Mouse (Mus musculus) MEL (cell line): ENCODE measurements around the gene Inmt. TPM values are rescaled to one million over a fixed set of nuclear protein-coding genes. Genes with fewer than 3 reads are reported as not detected.

Experiments used
- DNase-seq: peaks from one replicate; pipeline ENCODE4 v3.0.0; 2011; ENCODE audit warnings: low read depth, low spot score
- H3K27ac ChIP-seq: 2 replicates; pipeline ENCODE4 v1.5.1; 2012; ENCODE audit warnings: low read depth, mild to moderate bottlenecking, control low read depth, low read length, moderate library complexity; ENCODE audit not compliant: control insufficient read depth
- H3K27me3 ChIP-seq, 2 experiments: fragments of 150-350 bp in 1 of 2; sonication (generic) in 1 of 2; 2 replicates each; pipeline ENCODE4 v1.6.1; 2012; ENCODE audit warnings: low read length in 2 of 2, mild to moderate bottlenecking in 2 of 2, improper control_type of control experiment in 1 of 2, moderate library complexity in 1 of 2; ENCODE audit not compliant: insufficient read depth in 2 of 2, control insufficient read depth in 1 of 2
- H3K36me3 ChIP-seq, 2 experiments: 2 replicates each; pipeline ENCODE4 v1.6.1; 2012 to 2014; ENCODE audit warnings: low read length in 2 of 2, improper control_type of control experiment in 1 of 2, inconsistent platforms in 1 of 2, mild to moderate bottlenecking in 1 of 2; ENCODE audit not compliant: insufficient read depth in 2 of 2, control insufficient read depth in 1 of 2
- H3K4me1 ChIP-seq, 2 experiments: fragments of 150-350 bp in 1 of 2; sonication (generic) in 1 of 2; 2 replicates each; pipeline ENCODE4 v1.6.1; 2012; ENCODE audit warnings: low read length in 2 of 2, improper control_type of control experiment in 1 of 2, mild to moderate bottlenecking in 1 of 2; ENCODE audit not compliant: insufficient read depth in 2 of 2, control insufficient read depth in 1 of 2
- H3K4me3 ChIP-seq, 2 experiments: fragments of 150-350 bp in 1 of 2; sonication (generic) in 1 of 2; 2 replicates each; pipeline ENCODE4 v1.5.1; 2012; ENCODE audit warnings: low read depth in 2 of 2, low read length in 2 of 2, mild to moderate bottlenecking in 2 of 2, moderate library complexity in 2 of 2, control low read depth in 1 of 2, improper control_type of control experiment in 1 of 2; ENCODE audit not compliant: control insufficient read depth in 1 of 2, insufficient read depth in 1 of 2
- H3K79me2 ChIP-seq: 2 replicates; pipeline ENCODE4 v1.6.1; 2012; ENCODE audit warnings: mild to moderate bottlenecking, low read length, moderate library complexity; ENCODE audit not compliant: control insufficient read depth, poor library complexity, insufficient read depth
- H3K9ac ChIP-seq: 2 replicates; pipeline ENCODE4 v1.6.1; 2012; ENCODE audit warnings: low read depth, mild to moderate bottlenecking, control low read depth, low read length, moderate library complexity; ENCODE audit not compliant: control insufficient read depth, poor library complexity, severe bottlenecking
- H3K9me3 ChIP-seq: fragments of 150-350 bp; sonication (generic); replicated peaks from 2 replicates; pipeline ENCODE4 v1.6.1; 2012; ENCODE audit warnings: mild to moderate bottlenecking, low read length, improper control_type of control experiment, moderate library complexity; ENCODE audit not compliant: insufficient read depth
- BHLHE40 ChIP-seq: IDR thresholded peaks from 2 replicates; pipeline ENCODE4 v1.6.1; 2012; ENCODE audit warnings: low read depth, mild to moderate bottlenecking, inconsistent platforms, low read length, improper control_type of control experiment, borderline replicate concordance
- CHD2 ChIP-seq: IDR thresholded peaks from 2 replicates; pipeline ENCODE4 v1.6.1; 2011; ENCODE audit warnings: low read length, improper control_type of control experiment
- CTCF ChIP-seq, 3 experiments: IDR thresholded peaks in 2 of 3; conservative IDR thresholded peaks in 1 of 3; 2 replicates each; pipeline ENCODE4 v1.5.1; 2011 to 2012; ENCODE audit warnings: low read length in 3 of 3, low read depth in 2 of 3, mild to moderate bottlenecking in 2 of 3, improper control_type of control experiment in 1 of 3, inconsistent platforms in 1 of 3, mixed read lengths in 1 of 3, moderate library complexity in 1 of 3; ENCODE audit not compliant: control insufficient read depth in 1 of 3, insufficient read depth in 1 of 3, poor library complexity in 1 of 3, severe bottlenecking in 1 of 3
- E2F4 ChIP-seq: IDR thresholded peaks from 2 replicates; pipeline ENCODE4 v1.6.1; 2011; ENCODE audit warnings: low read depth, low read length, improper control_type of control experiment, borderline replicate concordance
- ELF1 ChIP-seq: IDR thresholded peaks from 2 replicates; pipeline ENCODE4 v1.6.1; 2014; ENCODE audit warnings: low read depth, mild to moderate bottlenecking, inconsistent platforms, low read length, improper control_type of control experiment, moderate library complexity
- EP300 ChIP-seq, 2 experiments: IDR thresholded peaks; 2 replicates each; pipeline ENCODE4 v1.6.1; 2011; ENCODE audit warnings: improper control_type of control experiment in 2 of 2, low read length in 2 of 2, low read depth in 1 of 2, mild to moderate bottlenecking in 1 of 2
- ETS1 ChIP-seq: IDR thresholded peaks from 2 replicates; pipeline ENCODE4 v1.6.1; 2012; ENCODE audit warnings: low read depth, mild to moderate bottlenecking, inconsistent platforms, low read length, improper control_type of control experiment, moderate library complexity
- GABPA ChIP-seq: IDR thresholded peaks from 2 replicates; pipeline ENCODE4 v1.6.1; 2012; ENCODE audit warnings: low read depth, mild to moderate bottlenecking, inconsistent platforms, low read length, improper control_type of control experiment, moderate library complexity
- JUND ChIP-seq: IDR thresholded peaks from 2 replicates; pipeline ENCODE4 v1.6.1; 2011; ENCODE audit warnings: low read depth, mild to moderate bottlenecking, improper control_type of control experiment, low read length
- KAT2A ChIP-seq: conservative IDR thresholded peaks from 2 replicates; pipeline ENCODE4 v1.6.1; 2012; ENCODE audit warnings: low read depth, low read length, improper control_type of control experiment, inconsistent platforms
- MAFK ChIP-seq: IDR thresholded peaks from 2 replicates; pipeline ENCODE4 v1.6.1; 2011; ENCODE audit warnings: low read depth, mild to moderate bottlenecking, low read length, improper control_type of control experiment, borderline replicate concordance
- MAX ChIP-seq: IDR thresholded peaks from 2 replicates; pipeline ENCODE4 v1.6.1; 2011; ENCODE audit warnings: low read length, improper control_type of control experiment
- MAZ ChIP-seq: IDR thresholded peaks from 2 replicates; pipeline ENCODE4 v1.6.1; 2012; ENCODE audit warnings: low read depth, mild to moderate bottlenecking, inconsistent platforms, low read length, improper control_type of control experiment
- MYB ChIP-seq: IDR thresholded peaks from 2 replicates; pipeline ENCODE4 v1.6.1; 2011; ENCODE audit warnings: mild to moderate bottlenecking, low read depth, low read length, improper control_type of control experiment
- NELFE ChIP-seq: IDR thresholded peaks from 2 replicates; pipeline ENCODE4 v1.6.1; 2011; ENCODE audit warnings: low read depth, low read length, improper control_type of control experiment
- POLR2AphosphoS2 ChIP-seq: IDR thresholded peaks from 2 replicates; pipeline ENCODE4 v1.6.1; 2011; ENCODE audit warnings: low read length, improper control_type of control experiment
- POLR2AphosphoS5 ChIP-seq: IDR thresholded peaks from 2 replicates; pipeline ENCODE4 v1.6.1; 2012; ENCODE audit warnings: low read depth, borderline replicate concordance, mild to moderate bottlenecking, inconsistent platforms, low read length, moderate library complexity, mixed read lengths
- SMC3 ChIP-seq: IDR thresholded peaks from 2 replicates; pipeline ENCODE4 v1.6.1; 2011; ENCODE audit warnings: low read depth, low read length, improper control_type of control experiment
- TAL1 ChIP-seq: IDR thresholded peaks from 2 replicates; pipeline ENCODE4 v1.6.1; 2012; ENCODE audit warnings: mild to moderate bottlenecking, inconsistent platforms, low read length, moderate library complexity, mixed read lengths
- TBP ChIP-seq: IDR thresholded peaks from 2 replicates; pipeline ENCODE4 v1.8.0; 2011; ENCODE audit warnings: low read depth, low read length, improper control_type of control experiment
- TCF12 ChIP-seq: IDR thresholded peaks from 2 replicates; pipeline ENCODE4 v1.6.1; 2014; ENCODE audit warnings: low read depth, mild to moderate bottlenecking, inconsistent platforms, low read length, improper control_type of control experiment, moderate library complexity
- ZMIZ1 ChIP-seq: IDR thresholded peaks from 2 replicates; pipeline ENCODE4 v1.6.1; 2012; ENCODE audit warnings: low read depth, mild to moderate bottlenecking, inconsistent platforms, low read length, improper control_type of control experiment, moderate library complexity
- polyA plus RNA-seq, 2 experiments: library from polyadenylated mRNA; stranded (reverse) in 1 of 2; unstranded in 1 of 2; fragments of >175 nt in 1 of 2; fragments of >200 nt in 1 of 2; gene quantifications; 2 replicates each; pipeline versions ENCODE4 v1.2.1 to v1.2.4; 2012; ENCODE audit warnings: low replicate concordance in 2 of 2, low read depth in 1 of 2; ENCODE audit not compliant: insufficient read length in 2 of 2, insufficient read depth in 1 of 2, missing spikeins in 1 of 2
- total RNA-seq: library from RNA; depleted of rRNA; stranded (reverse); fragments of 300-350 nt; gene quantifications from 2 replicates; pipeline ENCODE4 v1.2.3, GENCODE M21; 2012

The Inmt gene
- total and polyA plus RNA-seq, 3 experiments: 0.11 to 0.42 TPM; not detected in 1

GRCm38 (mm10) chr6:55175456-55175855 lies 613 bp upstream of the Inmt start (continued):
- peak; percentile 25; the same call in 1 of the 2 replicates for TF ChIP-seq MYB
- peak; percentile 16; the same call in 1 of the 2 replicates for TF ChIP-seq ETS1
- 0 out of 4 replicates have a peak, but pooled peaks of 1 of the 2 experiments have one; percentile 14 for TF ChIP-seq EP300 (IDR thresholded peaks at IDR 0.05; ENCODE audit: low read depth in 1 of 2, low read length in 2 of 2)

GRCm38 (mm10) chr6:55173941-55174349 lies 898 bp downstream of the Inmt start:
- H3K27ac ChIP-seq: no peak overlapping the region
- no peaks in the 10 kb centered on the region for H3K79me2 ChIP-seq
- H3K4me3 ChIP-seq: no peak overlapping the region
- DNase-seq: no peak
- H3K36me3 ChIP-seq: peaks cover 0 to 2% of the 10 kb centered on the region in 2 experiments; a peak in 1 of 4 replicates
- no peak for TF ChIP-seq E2F4
- no peak for TF ChIP-seq NELFE
- no peak for TF ChIP-seq ZMIZ1
- no peak for TF ChIP-seq POLR2AphosphoS2
- TF ChIP-seq KAT2A: no peak
- no peak for TF ChIP-seq TBP
- no peak for TF ChIP-seq JUND
- no peak for TF ChIP-seq ELF1
- TF ChIP-seq MAZ: no peak
- no peak for TF ChIP-seq CTCF (IDR thresholded peaks at IDR 0.05 in 2 of 3, conservative IDR thresholded peaks at IDR 0.05 in 1 of 3; ENCODE audit: control insufficient read depth in 1 of 3, insufficient read depth in 1 of 3, low read depth in 2 of 3, low read length in 3 of 3, poor library complexity in 1 of 3, severe bottlenecking in 1 of 3)
- TF ChIP-seq TAL1: no peak
- TF ChIP-seq BHLHE40: no peak
- no peak for TF ChIP-seq CHD2
- no peak for TF ChIP-seq MAX
- TF ChIP-seq POLR2AphosphoS5: no peak
- no peak for TF ChIP-seq MAFK
- TF ChIP-seq SMC3: no peak
- TF ChIP-seq GABPA: no peak
- TF ChIP-seq TCF12: no peak
- H3K9ac ChIP-seq: no peak overlapping the region
- no peaks in the 10 kb centered on the region for H3K27me3 ChIP-seq
- peaks cover 3 to 6% of the 10 kb centered on the region in 2 experiments for H3K4me1 ChIP-seq
- H3K9me3 ChIP-seq: no peaks in the 10 kb centered on the region
